Mouse (Mus musculus): Measurements from ENCODE around the gene Tmem50b.
"Not testable (repeated sequence)": the region's sequence is repeated elsewhere in the genome, so short reads cannot be mapped to it uniquely, and the experiment has no call there.

Tmem50b gene

DNA sequence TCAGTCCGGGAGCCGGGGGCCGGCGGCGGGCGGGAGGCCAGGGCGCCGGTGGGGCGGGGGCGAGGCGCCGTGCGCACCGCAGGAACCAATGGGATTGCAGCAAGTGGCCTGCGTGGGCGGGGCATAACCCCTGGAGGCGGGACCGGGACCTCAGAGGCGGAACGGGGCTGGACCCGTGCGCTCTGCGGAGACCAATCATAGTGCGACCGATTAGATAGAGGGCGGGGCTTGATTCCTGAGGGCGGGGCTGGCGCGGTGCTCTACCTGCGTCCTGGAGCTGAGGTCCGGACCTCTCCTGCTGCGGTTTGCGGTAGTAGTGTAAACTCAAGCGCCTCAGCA is at the start of gene Tmem50b:
TSS of gene Tmem50b (minus strand) at position 129 of the 339 bp plus-strand sequence.
- peak; percentile 75 for DNase-seq (ENCODE audit: extremely low read depth, low read depth)

DNA sequence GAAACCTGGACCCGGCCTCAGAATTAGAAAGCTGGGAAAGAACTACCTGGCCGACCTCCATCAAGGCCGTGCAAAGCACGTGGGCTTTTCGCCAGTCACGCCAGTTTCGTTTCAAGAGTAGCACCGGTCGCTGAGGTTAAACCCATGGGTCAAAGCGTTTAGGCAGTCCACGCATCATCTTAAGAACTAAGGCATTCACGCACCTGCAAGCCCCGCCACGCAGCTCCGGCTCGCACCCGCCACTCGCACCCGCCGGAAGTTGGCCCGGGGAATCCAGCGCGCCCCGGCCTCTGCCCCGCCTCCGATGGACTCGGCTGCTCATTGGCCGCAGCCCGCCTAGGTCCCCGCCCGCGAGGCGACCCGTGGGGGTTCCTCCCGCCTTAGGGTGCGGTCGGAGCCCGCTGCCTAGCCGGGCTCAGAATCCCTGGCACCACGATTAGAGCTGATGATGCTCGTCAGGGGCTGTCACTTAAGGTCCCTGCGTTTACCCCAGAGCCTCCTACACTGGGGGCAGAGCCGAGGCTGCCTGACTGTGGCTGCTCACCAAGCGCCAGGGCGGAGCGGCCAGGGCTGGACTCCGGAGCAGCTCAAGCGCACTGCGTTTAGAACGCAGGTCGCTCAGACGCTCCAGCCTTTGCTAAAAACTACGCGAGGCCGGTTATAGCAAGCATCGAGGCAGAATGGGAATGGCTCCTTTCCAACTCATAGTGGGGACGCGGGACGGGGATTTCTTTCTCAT is 49.2 kb upstream of the Tmem50b start, which contains the start of gene Gart:
TSS of gene Gart (minus strand) at position 272 of the 739 bp plus-strand sequence.
- peak; percentile 73 for DNase-seq (ENCODE audit: extremely low read depth, low read depth)

DNA sequence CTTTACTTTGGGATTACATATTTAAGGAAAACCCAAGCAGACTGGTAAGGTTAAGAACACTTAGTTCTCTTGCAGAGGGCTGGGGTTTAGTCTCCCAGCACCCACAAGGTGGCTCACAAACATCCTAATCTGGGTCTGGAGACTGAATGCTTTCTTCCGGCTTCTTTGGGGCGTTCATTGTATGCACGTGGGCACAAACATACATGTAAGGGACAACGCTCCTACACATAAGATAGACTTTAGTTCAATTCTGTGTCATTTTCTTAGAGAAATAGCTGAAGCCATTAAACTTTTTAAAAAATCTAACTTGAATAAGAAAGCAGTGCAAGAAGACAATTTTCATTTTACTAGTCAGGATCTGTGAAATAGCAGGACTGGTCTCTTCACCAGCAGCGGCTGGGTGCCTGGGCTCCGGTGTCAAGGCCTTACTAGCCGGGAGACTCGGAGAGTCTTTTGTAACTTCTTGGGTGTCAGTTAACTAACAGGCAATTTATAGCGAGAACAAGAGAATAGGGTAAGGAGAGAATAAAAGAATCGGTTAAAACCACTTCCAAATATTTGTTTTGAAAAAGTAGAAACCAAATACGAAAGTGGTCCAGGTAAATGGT is 48.5 kb upstream of the Tmem50b start:
- DNase-seq (ENCODE audit: extremely low read depth, low read depth), result peak; percentile 72

DNA sequence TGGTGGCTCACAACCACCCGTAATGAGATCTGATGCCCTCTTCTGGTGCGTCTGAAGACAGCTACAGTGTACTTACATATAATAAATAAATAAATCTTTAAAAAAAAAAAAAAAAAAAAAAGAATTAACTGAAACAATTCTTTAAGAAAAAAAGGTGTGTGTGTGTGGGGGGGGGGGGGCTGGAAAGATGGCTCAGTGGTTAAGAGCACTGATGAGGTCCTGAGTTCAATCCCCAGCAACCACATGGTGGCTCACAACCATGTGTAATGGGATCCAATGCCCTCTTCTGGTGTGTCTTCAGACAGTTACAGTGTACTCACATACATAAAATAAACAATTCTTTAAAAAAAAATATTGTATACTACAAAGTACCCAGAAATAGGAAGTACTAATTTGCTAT is 47.8 kb upstream of the Tmem50b start:
- not testable (repeated sequence) for DNase-seq (ENCODE audit: extremely low read depth, low read depth)

DNA sequence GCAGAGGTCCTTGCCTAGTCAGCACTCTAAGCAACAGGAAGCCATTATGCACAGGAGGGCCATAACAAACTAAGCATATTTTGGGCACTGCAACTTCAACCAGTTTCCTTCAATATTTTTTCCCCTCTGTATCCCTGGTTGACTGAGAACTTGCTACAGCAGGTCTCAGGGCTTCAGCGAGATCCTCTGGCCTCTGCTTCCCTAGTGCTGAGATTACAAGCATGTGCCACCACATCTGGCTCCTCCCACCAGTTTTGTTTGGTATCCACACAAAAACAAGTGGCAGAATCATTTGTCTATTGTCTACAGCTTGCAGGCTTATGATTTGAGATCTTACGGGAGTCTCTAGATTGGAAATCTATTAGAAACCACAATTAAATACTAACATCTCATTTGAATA is 47.3 kb upstream of the Tmem50b start:
- DNase-seq (ENCODE audit: extremely low read depth, low read depth), result peak; percentile 10

DNA sequence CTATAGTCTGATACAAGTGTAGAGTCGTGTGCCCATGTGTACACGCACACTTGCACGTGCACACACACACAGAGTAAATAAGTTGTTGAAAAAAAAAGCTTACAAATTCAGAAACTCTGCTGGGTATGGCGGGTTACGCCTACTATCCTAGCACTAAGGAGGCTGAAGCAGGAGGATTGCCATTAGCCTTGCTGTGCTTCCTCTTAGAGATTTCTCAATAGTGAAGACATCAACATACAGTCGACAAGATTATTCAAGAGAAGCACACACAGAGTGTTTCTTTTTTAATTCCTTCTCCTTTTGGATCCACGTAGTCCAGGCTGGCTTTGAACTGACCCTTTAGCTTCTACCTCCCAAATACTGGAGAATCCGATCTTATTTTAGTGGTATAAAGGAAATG is 42.6 kb upstream of the Tmem50b start:
- no peak for DNase-seq (ENCODE audit: extremely low read depth, low read depth)

DNA sequence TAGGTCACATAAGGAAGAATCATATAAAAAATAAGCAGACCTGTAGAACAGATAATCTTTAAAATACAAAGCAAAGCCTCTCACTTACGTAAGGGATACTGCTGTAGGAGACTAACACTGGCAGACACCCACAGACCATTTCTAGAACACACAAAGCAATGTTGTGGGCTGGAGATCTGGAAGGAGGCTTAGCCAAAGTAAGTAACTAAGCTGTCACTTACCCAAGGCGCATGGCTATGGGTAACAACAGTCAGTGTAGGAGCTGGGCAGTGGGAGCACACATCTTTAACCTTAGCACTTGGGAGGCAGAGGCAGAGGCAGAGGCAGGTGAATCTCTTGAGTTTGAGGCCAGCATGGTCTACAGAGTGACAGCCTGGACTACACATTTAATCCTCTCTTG is 42.0 kb upstream of the Tmem50b start:
- no peak for DNase-seq (ENCODE audit: extremely low read depth, low read depth)

DNA sequence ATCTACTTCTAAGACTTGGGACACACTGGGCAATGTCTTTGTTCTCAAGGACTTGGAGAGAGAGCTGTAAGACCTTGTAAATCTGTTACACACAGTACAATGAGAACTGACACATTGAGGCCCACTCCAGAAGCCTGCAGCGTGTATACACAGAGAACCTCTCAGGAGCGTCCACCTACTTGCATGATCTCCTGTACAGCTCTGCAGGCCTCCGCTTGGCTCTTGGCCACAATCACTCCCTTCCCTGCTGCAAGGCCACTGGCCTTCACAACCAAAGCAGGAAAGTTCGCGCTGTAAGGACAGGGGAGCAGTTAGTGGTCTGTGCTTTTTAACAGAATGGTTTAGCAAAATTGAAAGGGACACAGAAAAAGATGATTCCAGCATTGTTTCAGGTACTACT is 41.6 kb upstream of the Tmem50b start:
- DNase-seq (ENCODE audit: extremely low read depth, low read depth), result no peak

DNA sequence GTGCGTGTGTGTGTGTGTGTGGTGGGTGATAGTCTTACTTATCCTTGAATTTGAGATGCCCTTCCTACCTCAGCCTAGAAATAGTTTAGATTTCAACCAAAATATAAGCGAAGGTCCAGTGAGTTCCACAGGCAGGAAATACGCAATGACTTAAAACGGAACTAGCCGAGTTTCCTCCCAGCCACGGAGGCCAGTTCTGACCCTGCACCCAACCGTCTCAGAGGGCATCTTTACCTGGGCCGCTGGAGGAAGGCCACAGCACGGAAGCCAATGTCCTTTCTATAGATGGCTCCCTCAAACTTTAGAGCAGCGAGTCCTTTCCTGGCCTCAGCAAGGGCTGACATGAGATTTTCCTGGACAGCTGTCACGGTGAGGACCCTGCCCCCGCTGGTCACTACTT is 36.0 kb upstream of the Tmem50b start:
- no peak for DNase-seq (ENCODE audit: extremely low read depth, low read depth)

DNA sequence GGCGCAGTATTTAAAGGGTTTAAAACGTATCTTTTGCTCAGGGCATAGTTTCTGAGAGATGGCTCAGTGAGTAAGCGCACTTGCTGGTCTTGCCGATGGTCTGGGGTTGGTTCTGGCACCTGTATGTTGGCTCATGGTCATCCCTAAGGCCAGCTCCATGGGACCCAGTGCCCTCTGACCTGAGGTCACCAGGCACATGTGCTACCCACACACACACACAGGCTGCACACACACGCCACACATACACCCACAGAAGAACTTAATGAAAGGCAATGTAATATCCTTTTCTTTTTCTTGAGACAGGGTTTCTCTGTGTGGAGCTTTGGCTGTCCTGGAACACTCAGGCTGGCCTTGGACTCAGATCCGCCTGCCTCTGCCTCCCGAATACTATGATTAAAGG is 35.3 kb upstream of the Tmem50b start:
- DNase-seq (ENCODE audit: extremely low read depth, low read depth), result no peak

DNA sequence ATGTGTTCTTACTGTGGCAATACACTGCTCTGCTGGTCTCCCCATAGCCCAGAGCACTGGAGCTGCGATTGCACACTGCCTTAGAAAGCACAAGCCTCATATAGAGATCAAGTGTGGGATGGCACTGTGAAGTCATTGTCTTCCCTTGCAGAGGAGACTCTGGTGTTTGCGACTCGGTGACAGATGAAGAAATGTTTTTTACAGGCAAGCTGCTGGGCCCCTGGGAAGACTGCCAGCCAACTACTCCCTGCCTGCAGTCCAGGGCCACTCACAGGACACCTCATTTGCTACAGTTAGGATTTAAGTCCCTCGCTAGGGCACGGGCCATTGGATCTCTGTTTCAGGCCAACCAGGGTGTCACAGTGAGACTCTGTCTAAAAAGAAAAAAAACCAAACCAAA is 34.8 kb upstream of the Tmem50b start:
- DNase-seq (ENCODE audit: extremely low read depth, low read depth), result no peak

DNA sequence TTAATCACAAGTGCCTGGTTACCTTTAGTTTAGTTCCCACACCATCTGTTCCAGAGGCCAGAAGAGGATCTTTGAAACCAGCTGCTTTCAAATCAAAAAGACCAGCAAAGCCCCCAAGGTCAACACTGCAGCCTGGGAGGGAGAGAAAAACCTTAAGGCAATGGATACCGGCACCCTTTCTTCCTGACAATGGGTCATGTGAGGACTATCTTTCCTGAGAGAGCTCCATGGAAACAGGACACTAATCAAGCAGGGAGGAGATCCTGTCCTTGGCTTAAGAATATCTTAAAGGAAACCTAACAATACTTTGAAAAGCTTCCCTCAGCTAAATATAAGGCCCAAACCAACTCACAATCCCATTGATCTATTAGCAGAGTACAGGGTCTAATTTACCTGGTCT is 33.0 kb upstream of the Tmem50b start:
- no peak for DNase-seq (ENCODE audit: extremely low read depth, low read depth)

DNA sequence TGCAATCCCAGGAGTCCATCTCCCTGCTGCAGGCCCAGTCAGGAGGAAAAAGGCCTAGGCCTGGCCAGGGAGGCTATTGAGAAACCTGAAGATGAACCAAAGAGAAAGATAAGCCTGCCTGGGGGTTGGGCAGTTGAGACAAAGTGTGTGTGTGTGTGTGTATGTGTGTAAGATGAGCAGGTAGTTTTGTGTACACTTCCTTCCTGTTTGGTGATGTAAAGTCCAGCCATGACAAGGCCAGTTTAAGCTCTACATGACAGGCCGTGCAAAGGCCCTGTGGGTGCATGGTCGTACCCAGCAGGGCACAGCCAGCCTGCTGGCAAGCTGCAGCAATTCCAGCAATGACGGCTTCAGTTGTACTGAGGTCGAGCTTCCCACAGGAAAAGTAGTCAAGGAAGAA is 32.1 kb upstream of the Tmem50b start:
- DNase-seq (ENCODE audit: extremely low read depth, low read depth), result no peak

DNA sequence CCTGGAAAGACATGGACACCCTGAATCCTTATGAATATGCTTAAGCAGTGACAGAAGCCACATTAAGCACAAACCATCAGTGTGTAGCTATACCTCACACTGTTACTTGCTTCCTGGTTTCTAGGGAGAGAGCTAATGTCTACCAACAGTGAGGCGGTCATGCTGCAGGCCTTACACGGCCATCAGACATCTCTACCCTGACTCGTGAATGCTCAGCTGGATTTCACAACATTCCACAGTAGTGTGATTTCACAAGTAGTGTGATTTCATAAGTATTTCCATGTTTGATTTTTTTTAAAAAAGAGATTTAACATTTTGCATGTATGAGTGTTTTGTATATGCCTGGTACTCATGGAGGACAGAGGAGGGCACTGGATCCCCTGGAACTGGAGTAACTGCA is 31.1 kb upstream of the Tmem50b start:
- DNase-seq (ENCODE audit: extremely low read depth, low read depth), result no peak

DNA sequence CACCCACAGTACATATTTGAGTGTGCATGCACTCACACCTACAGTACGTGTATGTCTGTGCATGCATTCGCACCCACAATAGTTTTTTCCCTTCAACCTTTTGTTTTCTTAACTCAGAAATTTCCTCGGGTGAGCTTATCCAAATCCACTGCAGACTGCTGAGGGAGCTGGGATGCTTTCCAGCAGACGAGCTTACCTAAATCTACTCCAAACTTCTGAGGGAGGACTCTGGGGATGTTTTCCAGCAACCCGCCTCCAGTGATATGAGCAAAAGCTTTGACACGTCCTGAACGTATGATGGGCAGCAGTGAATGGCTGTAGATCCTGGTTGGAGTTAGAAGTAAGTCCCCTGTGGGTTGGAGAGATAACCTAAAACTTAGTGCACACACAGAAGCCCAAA is 30.2 kb upstream of the Tmem50b start:
- no peak for DNase-seq (ENCODE audit: extremely low read depth, low read depth)

DNA sequence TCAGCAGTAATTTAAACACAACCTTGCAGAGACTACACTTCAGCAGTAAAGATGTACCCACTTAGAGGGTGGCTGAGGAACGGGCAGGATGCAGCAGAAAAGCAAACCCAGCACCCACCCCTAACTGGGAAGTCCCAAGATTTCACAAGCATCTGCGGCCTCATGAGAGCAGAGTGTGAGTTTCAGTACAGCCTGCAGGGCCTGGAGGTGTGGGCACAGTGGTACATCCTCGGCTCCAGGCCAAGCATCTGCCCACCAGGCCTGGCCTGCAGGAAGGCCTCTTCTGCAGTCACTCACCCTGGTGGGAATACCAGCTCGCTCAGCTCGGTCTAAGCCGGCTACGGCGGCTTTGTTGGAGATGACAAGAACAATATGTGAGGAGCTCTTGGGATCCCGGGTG is 25.5 kb upstream of the Tmem50b start:
- no peak for DNase-seq (ENCODE audit: extremely low read depth, low read depth)

DNA sequence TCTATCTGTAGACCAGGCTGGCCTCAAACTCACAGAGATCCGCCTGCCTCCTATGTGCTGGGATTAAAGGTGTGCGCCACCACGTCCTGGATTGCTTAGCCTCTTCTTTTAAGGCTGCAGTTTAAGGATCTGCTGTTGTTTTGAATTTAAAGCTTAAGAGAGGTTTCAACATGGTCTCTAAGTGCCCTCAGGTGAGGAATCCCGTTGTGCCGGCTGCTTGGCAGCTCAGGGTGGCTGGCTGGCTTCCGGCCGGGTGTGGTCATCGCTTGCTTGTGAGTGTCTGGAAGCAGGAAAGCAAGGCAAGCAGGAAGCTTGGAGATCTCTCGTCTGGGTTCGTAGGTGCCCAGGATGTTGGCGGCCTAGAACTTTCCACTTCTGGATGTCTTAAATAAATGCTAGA is 23.4 kb upstream of the Tmem50b start:
- DNase-seq (ENCODE audit: extremely low read depth, low read depth), result no peak

DNA sequence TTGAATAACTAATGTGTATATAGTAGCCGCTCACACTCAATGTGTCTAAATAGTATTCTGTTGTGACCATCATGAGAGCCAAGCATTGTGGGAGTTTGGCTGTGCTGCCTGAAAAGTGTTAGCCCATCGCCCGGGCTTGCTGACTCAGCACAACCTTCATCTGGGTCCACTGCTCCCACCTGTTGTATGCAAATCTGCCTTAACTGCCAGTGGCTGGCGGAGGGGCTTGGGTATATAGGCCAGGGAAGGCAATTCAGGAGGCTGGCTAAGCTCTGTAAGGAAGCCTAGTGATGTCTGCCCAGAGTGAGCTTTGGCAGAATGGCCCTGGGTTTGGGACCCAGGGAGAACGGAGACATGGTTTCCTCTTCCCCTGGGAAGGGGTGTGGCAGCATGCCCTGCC is 22.6 kb upstream of the Tmem50b start:
- no peak for DNase-seq (ENCODE audit: extremely low read depth, low read depth)

DNA sequence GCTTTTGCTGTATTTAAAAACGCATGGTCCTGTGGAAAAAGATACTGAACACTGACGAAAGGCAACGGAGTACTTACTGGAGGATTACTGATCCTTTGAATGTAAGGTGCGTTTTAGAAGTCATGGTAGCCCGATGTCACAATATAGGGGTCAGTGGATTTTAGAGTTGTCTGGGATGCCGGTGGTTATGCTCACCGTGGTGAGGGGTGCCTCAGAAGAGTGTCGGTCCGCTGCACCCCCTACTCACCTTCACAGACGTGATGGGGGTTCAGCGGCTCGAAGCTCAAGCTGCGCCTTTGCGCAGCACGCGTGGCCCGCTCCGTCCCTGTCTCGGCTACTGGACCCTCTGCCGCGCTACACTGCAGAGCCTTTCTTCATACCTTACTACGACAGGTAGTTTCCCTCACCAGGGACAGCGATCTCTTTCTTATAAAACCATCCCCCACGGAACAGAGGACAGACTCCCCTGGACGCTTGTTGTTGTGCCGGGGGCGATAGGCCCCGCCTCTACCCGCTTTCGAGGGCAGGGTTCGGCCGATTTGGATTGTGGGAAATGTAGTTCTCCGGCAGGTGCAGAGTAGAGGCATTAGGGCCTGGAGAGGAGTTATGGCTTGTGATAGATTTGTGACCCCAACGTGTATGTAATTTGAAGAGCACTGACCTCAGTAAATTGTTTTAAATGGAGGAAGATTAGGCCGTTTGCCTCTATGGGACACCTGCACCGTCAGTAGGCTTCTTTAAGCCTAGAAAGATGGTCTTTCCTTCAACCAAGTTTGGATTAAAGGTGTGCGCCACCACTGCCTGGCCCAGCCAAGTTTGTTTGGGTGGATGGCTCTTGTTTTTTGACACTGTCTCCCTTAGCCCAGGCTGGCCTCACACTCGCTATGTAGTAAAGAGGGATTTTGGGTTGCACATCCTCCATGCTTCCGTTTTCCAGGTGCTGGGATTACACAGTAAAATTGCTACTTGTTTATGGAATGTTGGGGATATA is 21.2 kb upstream of the Tmem50b start, which contains the start of gene Dnajc28:
TSS of gene Dnajc28 (minus strand) at position 516 of the 991 bp plus-strand sequence.
- DNase-seq (ENCODE audit: extremely low read depth, low read depth), result peak; percentile 53

DNA sequence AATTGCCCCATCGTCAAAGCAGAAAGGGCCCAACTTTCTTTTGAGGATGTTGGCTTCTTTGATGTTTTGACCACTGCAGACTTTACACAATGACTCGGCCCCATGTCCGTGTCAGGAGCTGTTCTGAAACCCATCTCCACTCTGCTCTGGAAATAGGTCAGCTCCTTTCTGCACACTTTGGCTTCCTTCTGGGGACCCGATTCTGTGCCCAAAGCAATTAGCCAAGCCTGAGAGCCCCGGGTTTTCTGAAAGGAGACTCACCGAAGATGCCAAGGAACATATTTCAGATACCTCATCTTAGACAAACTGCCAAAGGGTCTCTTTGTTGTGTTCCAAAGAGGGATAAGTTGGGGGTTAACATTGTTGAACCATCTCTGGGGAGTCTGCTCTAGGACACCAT is 17.0 kb upstream of the Tmem50b start:
- DNase-seq (ENCODE audit: extremely low read depth, low read depth), result no peak

DNA sequence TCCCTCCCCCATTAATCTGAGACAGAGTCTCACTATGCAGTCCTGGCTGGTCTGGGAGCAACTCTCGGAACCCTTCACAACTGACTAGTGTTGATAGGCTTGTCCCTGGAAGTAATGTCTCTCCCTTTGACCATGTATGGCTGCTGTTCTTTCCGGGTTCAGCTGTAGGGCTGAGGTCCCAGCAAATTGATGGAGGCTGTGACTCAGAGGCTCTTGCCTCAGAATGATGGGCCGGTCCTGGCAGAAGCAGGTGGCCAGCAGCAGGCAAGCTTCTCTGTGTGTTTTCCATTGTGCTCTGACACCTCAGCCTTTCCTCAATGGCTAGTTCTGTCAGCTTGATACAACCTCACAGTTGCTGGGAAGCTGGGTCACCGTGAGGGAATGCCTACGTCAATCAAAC is 14.9 kb upstream of the Tmem50b start:
- no peak for DNase-seq (ENCODE audit: extremely low read depth, low read depth)

DNA sequence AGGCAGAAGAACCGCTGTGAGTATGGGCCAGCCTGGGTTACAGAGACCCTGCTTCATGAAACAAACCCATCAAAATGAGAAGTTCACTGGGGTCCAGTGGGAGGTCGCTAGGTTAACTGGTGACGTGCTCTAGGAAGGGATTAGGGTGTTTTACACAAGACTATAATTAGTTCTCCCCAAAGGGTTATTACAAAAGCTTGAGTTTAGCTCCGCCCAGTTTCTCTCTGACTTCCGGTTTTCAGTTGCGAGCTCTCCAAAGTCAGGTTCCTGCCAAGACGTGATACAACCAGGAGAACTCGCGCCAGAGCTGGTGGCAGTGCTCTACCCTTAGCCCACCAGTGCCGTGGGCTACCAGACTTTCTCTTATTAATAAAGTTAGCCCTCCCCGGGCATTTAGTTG is 13.6 kb upstream of the Tmem50b start:
- no peak for DNase-seq (ENCODE audit: extremely low read depth, low read depth)
